Mouse (Mus musculus) C2C12 (cell line): ENCODE measurements around the gene Zfp619.

ENCODE experiments used
- CTCF ChIP-seq: IDR thresholded peaks from one replicate; pipeline ENCODE4 v1.5.1; 2011; ENCODE audit not compliant: control insufficient read depth, insufficient read depth, insufficient read length
- MAX ChIP-seq: IDR thresholded peaks from one replicate; pipeline ENCODE4 v1.6.1; 2011; ENCODE audit warnings: mild to moderate bottlenecking, control low read depth
- USF1 ChIP-seq: IDR thresholded peaks from one replicate; pipeline ENCODE4 v1.6.1; 2011; ENCODE audit warnings: low read depth, mild to moderate bottlenecking, control low read depth, moderate library complexity

GRCm38 (mm10) chr7:39487159-39487853 is 30.3 kb upstream of the Zfp619 start:
- TF ChIP-seq CTCF (no peak), MAX (no peak), USF1 (no peak)
